Mouse (Mus musculus): Measurements from ENCODE around the gene Kcnn1. TPM values are rescaled to one million over a fixed set of nuclear protein-coding genes. Genes with fewer than 3 reads are reported as not detected.

The Kcnn1 gene
- polyA plus RNA-seq, 1 experiment from 2014 or later, result 0.72 TPM

GRCm38 (mm10) chr8:70794215-70794614 lies 68.8 kb downstream of the Kcnn1 start:
- H3K4me2 ChIP-seq, result no peak overlapping the region
- H3K9ac ChIP-seq, result no peak overlapping the region
- H3K4me3 ChIP-seq, result no peak overlapping the region
- no peak for ATAC-seq
- H3K36me3 ChIP-seq, result peaks cover 7% of the 10 kb centered on the region
- H3K27ac ChIP-seq, result no peak overlapping the region
- 65% methylated on average over 2 of the region's 2 CpGs for WGBS (ENCODE audit: insufficient replicate concordance)
- peaks cover 50% of the 10 kb centered on the region for H3K27me3 ChIP-seq (replicated peaks)
- no peaks in the 10 kb centered on the region for H3K9me3 ChIP-seq (replicated peaks)
- H3K4me1 ChIP-seq, result peaks cover 70% of the 10 kb centered on the region

- ATAC-seq, result peak; percentile 2
- Histone ChIP-seq H3K27me3 (replicated peaks) (peaks cover 35% of the 10 kb centered on the region), H3K36me3 (peaks cover 23% of the 10 kb centered on the region), H3K9ac (no peak overlapping the region; the same call in 1 of the 2 replicates), H3K4me1 (peaks cover 76% of the 10 kb centered on the region), H3K4me3 (peak overlapping the region; percentile 75), H3K4me2 (peak overlapping the region; percentile 93), H3K9me3 (replicated peaks) (no peaks in the 10 kb centered on the region), H3K27ac (peak overlapping the region; percentile 78; the same call in 1 of the 2 replicates)
- 0% methylated on average over 20 of the region's 20 CpGs for WGBS (ENCODE audit: insufficient replicate concordance)
Observed at GRCm38 (mm10) chr8:70792700-70793099, 70.4 kb downstream of the Kcnn1 start.

Small RNA genes lying within 50 kb of the gene (microRNA-seq; reads per million reads assigned to microRNA genes)
- not detected for gene Mir7067
- not detected for gene Mir7240

Other genes starting within 250 kb of the Kcnn1 start
- 4.1 and 4.6 TPM in 2 replicates for gene Lrrc25, start 247.1 kb downstream of the Kcnn1 start, polyA plus RNA-seq (2016; fragmentation: Nextera tagmentation; extraction: Ambion mirVana)
- gene Gdf15, start 230.8 kb downstream of the Kcnn1 start, polyA plus RNA-seq (2016; fragmentation: Nextera tagmentation; extraction: Ambion mirVana), result 4.4 and 4.9 TPM in 2 replicates
- 19.6 and 24.2 TPM in 2 replicates for gene Pgpep1, start 202.9 kb downstream of the Kcnn1 start, polyA plus RNA-seq (2016; fragmentation: Nextera tagmentation; extraction: Ambion mirVana)
- gene Lsm4, start 190.0 kb downstream of the Kcnn1 start, polyA plus RNA-seq (2016; fragmentation: Nextera tagmentation; extraction: Ambion mirVana), result 266 and 269 TPM in 2 replicates
- 59.5 and 66.8 TPM in 2 replicates for gene Jund, start 164.3 kb downstream of the Kcnn1 start, polyA plus RNA-seq (2016; fragmentation: Nextera tagmentation; extraction: Ambion mirVana)
- not detected in 2 replicates for gene Iqcn, start 159.8 kb downstream of the Kcnn1 start, polyA plus RNA-seq (2016; fragmentation: Nextera tagmentation; extraction: Ambion mirVana)
- not detected in 2 replicates for gene Gm3336, start 144.7 kb downstream of the Kcnn1 start, polyA plus RNA-seq (2016; fragmentation: Nextera tagmentation; extraction: Ambion mirVana)
- 0.56 and 0.71 TPM in 2 replicates for gene Pde4c, start 139.5 kb downstream of the Kcnn1 start, polyA plus RNA-seq (2016; fragmentation: Nextera tagmentation; extraction: Ambion mirVana)
- gene Rab3a, start 108.6 kb downstream of the Kcnn1 start, polyA plus RNA-seq (2016; fragmentation: Nextera tagmentation; extraction: Ambion mirVana), result 3.3 and 3.9 TPM in 2 replicates
- 52.2 and 52.7 TPM in 2 replicates for gene Mpv17l2, start 102.3 kb downstream of the Kcnn1 start, polyA plus RNA-seq (2016; fragmentation: Nextera tagmentation; extraction: Ambion mirVana)
- 23.3 and 27.3 TPM in 2 replicates for gene Pik3r2, start 86.5 kb downstream of the Kcnn1 start, polyA plus RNA-seq (2016; fragmentation: Nextera tagmentation; extraction: Ambion mirVana)
- 9.8 and 10.4 TPM in 2 replicates for gene Mast3, start 58.2 kb downstream of the Kcnn1 start, polyA plus RNA-seq (2016; fragmentation: Nextera tagmentation; extraction: Ambion mirVana)
- 0.18 and 0.22 TPM in 2 replicates for gene Il12rb1, start 54.8 kb downstream of the Kcnn1 start, polyA plus RNA-seq (2016; fragmentation: Nextera tagmentation; extraction: Ambion mirVana)
- gene Arrdc2, start 23.5 kb downstream of the Kcnn1 start, polyA plus RNA-seq (2016; fragmentation: Nextera tagmentation; extraction: Ambion mirVana), result 16.1 and 17.8 TPM in 2 replicates
- gene Ccdc124, start 10.7 kb upstream of the Kcnn1 start, polyA plus RNA-seq (2016; fragmentation: Nextera tagmentation; extraction: Ambion mirVana), result 78.8 and 81.1 TPM in 2 replicates
- 0.08 and 0.11 TPM in 2 replicates for gene Slc5a5, start 29.5 kb upstream of the Kcnn1 start, polyA plus RNA-seq (2016; fragmentation: Nextera tagmentation; extraction: Ambion mirVana)
- gene Rpl18a, start 34.2 kb upstream of the Kcnn1 start, polyA plus RNA-seq (2016; fragmentation: Nextera tagmentation; extraction: Ambion mirVana), result 3,066 and 3,170 TPM in 2 replicates
- gene Map1s, start 42.7 kb upstream of the Kcnn1 start, polyA plus RNA-seq (2016; fragmentation: Nextera tagmentation; extraction: Ambion mirVana), result 28.4 and 30.9 TPM in 2 replicates